Mouse (Mus musculus) kidney, embryonic 16.5 days (tissue): ENCODE measurements around the gene Prph. TPM values are rescaled to one million over a fixed set of nuclear protein-coding genes. Genes with fewer than 3 reads are reported as not detected.
A peak's percentile ranks its signal among the peaks of the same experiment; 100 is the strongest.

Experiments used
- ATAC-seq: fragments of 200-750 bp; cut with Nextera tagmentation; 2 replicates; pipeline ENCODE4 v1.8.0; 2017; ENCODE audit warnings: moderate TSS enrichment; ENCODE audit not compliant: low FRiP score, low TSS enrichment
- H3K27ac ChIP-seq: fragments of 300-500 bp; sonication (generic); 2 replicates; pipeline ENCODE4 v1.5.1; 2014; ENCODE audit warnings: low read length
- H3K27me3 ChIP-seq: fragments of 300-500 bp; sonication (generic); 2 replicates; pipeline ENCODE4 v1.6.1; 2014; ENCODE audit warnings: low read length, control low read depth, mixed read lengths; ENCODE audit not compliant: insufficient read depth
- H3K36me3 ChIP-seq: fragments of 300-500 bp; sonication (generic); 2 replicates; pipeline ENCODE4 v1.6.1; 2014; ENCODE audit warnings: low read length, control low read depth, mixed read lengths; ENCODE audit not compliant: insufficient read depth
- H3K4me1 ChIP-seq: fragments of 300-500 bp; sonication (generic); 2 replicates; pipeline ENCODE4 v1.6.1; 2014; ENCODE audit warnings: low read length, control low read depth, mixed read lengths; ENCODE audit not compliant: insufficient read depth
- H3K4me2 ChIP-seq: fragments of 300-500 bp; sonication (generic); replicated peaks from 2 replicates; pipeline ENCODE4 v1.6.1; 2014; ENCODE audit warnings: low read depth, low read length
- H3K4me3 ChIP-seq: fragments of 300-500 bp; sonication (generic); 2 replicates; pipeline ENCODE4 v1.5.1; 2014; ENCODE audit warnings: mild to moderate bottlenecking, low read length
- H3K9ac ChIP-seq: fragments of 300-500 bp; sonication (generic); replicated peaks from 2 replicates; pipeline ENCODE4 v1.6.1; 2014; ENCODE audit warnings: low read length
- H3K9me3 ChIP-seq: fragments of 300-500 bp; sonication (generic); 2 replicates; pipeline ENCODE4 v1.6.1; 2016; ENCODE audit warnings: low read length, control low read depth
- WGBS: fragments of 180-500 bp; shearing (Covaris S2); extraction: QIAGEN DNeasy Blood & Tissue Kit; methylation state at CpG from one replicate; pipeline ENCODE4 v1.1.7; 2014; 5-methylcytosine and 5-hydroxymethylcytosine counted together
- polyA plus RNA-seq: library from polyadenylated mRNA; unstranded; fragments of >200 nt; fragmentation: Nextera tagmentation; extraction: Ambion mirVana; gene quantifications from 2 replicates; pipeline ENCODE4 v1.2.1, GENCODE M21; 2015

Prph gene
- polyA plus RNA-seq, 1 experiment from 2014 or later, result 3.3 TPM

GRCm38 (mm10) chr15:99032041-99032725, 22.8 kb upstream of the Prph start:
- H3K36me3 ChIP-seq, result peaks cover 24% of the 10 kb centered on the region
- WGBS, result 68% methylated on average over 9 of the region's 9 CpGs
- peak overlapping the region; percentile 70 for H3K27ac ChIP-seq
- peaks cover 42% of the 10 kb centered on the region for H3K4me1 ChIP-seq
- H3K4me3 ChIP-seq, result peak overlapping the region; percentile 54
- no peaks in the 10 kb centered on the region for H3K27me3 ChIP-seq
- no peak for ATAC-seq
- no peaks in the 10 kb centered on the region for H3K9me3 ChIP-seq
- H3K9ac ChIP-seq, result peak overlapping the region; percentile 27
- H3K4me2 ChIP-seq, result peak overlapping the region; percentile 76

GRCm38 (mm10) chr15:99032726-99033250, 22.2 kb upstream of the Prph start:
- Histone ChIP-seq H3K4me3 (peak overlapping the region; percentile 54), H3K27ac (peak overlapping the region; percentile 70), H3K4me1 (peaks cover 42% of the 10 kb centered on the region), H3K36me3 (peaks cover 25% of the 10 kb centered on the region), H3K4me2 (peak overlapping the region; percentile 76), H3K9ac (peak overlapping the region; percentile 27), H3K27me3 (no peaks in the 10 kb centered on the region), H3K9me3 (no peaks in the 10 kb centered on the region)
- ATAC-seq, result no peak
- 40% methylated on average over 7 of the region's 7 CpGs for WGBS

- H3K27ac ChIP-seq, result peak overlapping the region; percentile 70
- ATAC-seq, result no peak
- H3K36me3 ChIP-seq, result peaks cover 34% of the 10 kb centered on the region
- peak overlapping the region; percentile 54; the same call in 1 of the 2 replicates for H3K4me3 ChIP-seq
- H3K4me2 ChIP-seq, result peak overlapping the region; percentile 76
- H3K9ac ChIP-seq, result peak overlapping the region; percentile 27; the same call in 1 of the 2 replicates
- WGBS, result 79% methylated on average over 7 of the region's 7 CpGs
- no peaks in the 10 kb centered on the region for H3K9me3 ChIP-seq
- no peaks in the 10 kb centered on the region for H3K27me3 ChIP-seq
- peaks cover 42% of the 10 kb centered on the region for H3K4me1 ChIP-seq
Observed at GRCm38 (mm10) chr15:99033498-99034270, 21.3 kb upstream of the Prph start.

- Histone ChIP-seq H3K36me3 (peaks cover 36% of the 10 kb centered on the region), H3K4me1 (peaks cover 37% of the 10 kb centered on the region), H3K4me3 (no peak overlapping the region), H3K9me3 (no peaks in the 10 kb centered on the region), H3K27ac (peak overlapping the region; percentile 70), H3K27me3 (no peaks in the 10 kb centered on the region), H3K9ac (no peak overlapping the region), H3K4me2 (no peak overlapping the region)
- ATAC-seq, result peak; percentile 81
- 59% methylated on average over 4 of the region's 4 CpGs for WGBS
Observed at GRCm38 (mm10) chr15:99035431-99035830, 19.5 kb upstream of the Prph start.

GRCm38 (mm10) chr15:99036249-99036905, 18.6 kb upstream of the Prph start:
- Histone ChIP-seq H3K9ac (no peak overlapping the region), H3K4me1 (peaks cover 40% of the 10 kb centered on the region), H3K4me3 (no peak overlapping the region), H3K4me2 (no peak overlapping the region), H3K9me3 (no peaks in the 10 kb centered on the region), H3K27me3 (no peaks in the 10 kb centered on the region), H3K36me3 (peaks cover 36% of the 10 kb centered on the region), H3K27ac (no peak overlapping the region)
- ATAC-seq, result no peak
- WGBS, result 90% methylated on average over 8 of the region's 8 CpGs

GRCm38 (mm10) chr15:99038025-99038424, 16.9 kb upstream of the Prph start:
- no peak for ATAC-seq
- Histone ChIP-seq H3K4me3 (no peak overlapping the region), H3K36me3 (peaks cover 36% of the 10 kb centered on the region), H3K27ac (no peak overlapping the region), H3K4me1 (peaks cover 33% of the 10 kb centered on the region), H3K9me3 (no peaks in the 10 kb centered on the region), H3K27me3 (no peaks in the 10 kb centered on the region), H3K4me2 (no peak overlapping the region), H3K9ac (no peak overlapping the region)
- WGBS, result 96% methylated on average over 1 of the region's 1 CpGs

- Histone ChIP-seq H3K4me2 (no peak overlapping the region), H3K4me1 (peaks cover 29% of the 10 kb centered on the region), H3K4me3 (no peak overlapping the region), H3K9ac (no peak overlapping the region), H3K27ac (no peak overlapping the region), H3K36me3 (peaks cover 36% of the 10 kb centered on the region), H3K9me3 (no peaks in the 10 kb centered on the region), H3K27me3 (no peaks in the 10 kb centered on the region)
- 89% methylated on average over 5 of the region's 5 CpGs for WGBS
- ATAC-seq, result no peak
Observed at GRCm38 (mm10) chr15:99038797-99039196, 16.2 kb upstream of the Prph start.

GRCm38 (mm10) chr15:99039306-99039705, 15.7 kb upstream of the Prph start:
- Histone ChIP-seq H3K4me1 (peaks cover 29% of the 10 kb centered on the region), H3K27ac (no peak overlapping the region), H3K4me2 (no peak overlapping the region), H3K4me3 (no peak overlapping the region), H3K36me3 (peaks cover 36% of the 10 kb centered on the region), H3K27me3 (no peaks in the 10 kb centered on the region), H3K9ac (no peak overlapping the region), H3K9me3 (no peaks in the 10 kb centered on the region)
- 79% methylated on average over 4 of the region's 4 CpGs for WGBS
- ATAC-seq, result no peak

GRCm38 (mm10) chr15:99039996-99040919, 14.7 kb upstream of the Prph start:
- Histone ChIP-seq H3K4me1 (peaks cover 23% of the 10 kb centered on the region), H3K27me3 (no peaks in the 10 kb centered on the region), H3K4me3 (no peak overlapping the region), H3K9ac (no peak overlapping the region), H3K4me2 (no peak overlapping the region), H3K27ac (no peak overlapping the region), H3K9me3 (no peaks in the 10 kb centered on the region), H3K36me3 (peaks cover 27% of the 10 kb centered on the region)
- 56% methylated on average over 26 of the region's 26 CpGs for WGBS
- no peak for ATAC-seq
